Mouse (Mus musculus) Muller cell, postnatal 12 days (primary cell): Measurements from ENCODE around the gene Krtap19-2.

Experiments used
- DNase-seq: peaks from one replicate; pipeline ENCODE4 v3.0.0-alpha.2; 2015; ENCODE audit errors: inconsistent ontology term

The Krtap19-2 gene

DNA sequence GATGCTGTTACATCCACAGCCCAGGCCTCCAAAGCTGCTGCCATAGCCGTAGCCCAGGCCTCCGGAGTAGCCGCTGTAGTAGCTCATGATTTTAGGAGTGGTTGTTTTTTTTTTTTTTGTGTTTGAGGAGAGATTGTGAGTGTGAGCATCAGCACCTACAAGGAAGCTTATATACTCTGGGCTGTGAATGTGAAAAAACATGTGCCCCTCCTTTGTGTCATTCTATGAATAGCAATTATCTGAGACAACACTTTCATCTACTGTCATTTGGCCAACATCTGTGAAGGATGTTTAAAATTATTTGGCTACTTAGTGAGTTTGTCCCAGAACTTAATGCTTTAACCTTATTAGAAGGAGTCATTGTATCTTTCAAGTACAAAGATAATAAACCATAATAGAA is at the start of gene Krtap19-2:
Krtap19-2 (minus strand) TSS at position 101 of the 400 bp plus-strand sequence.
- no peak for DNase-seq

DNA sequence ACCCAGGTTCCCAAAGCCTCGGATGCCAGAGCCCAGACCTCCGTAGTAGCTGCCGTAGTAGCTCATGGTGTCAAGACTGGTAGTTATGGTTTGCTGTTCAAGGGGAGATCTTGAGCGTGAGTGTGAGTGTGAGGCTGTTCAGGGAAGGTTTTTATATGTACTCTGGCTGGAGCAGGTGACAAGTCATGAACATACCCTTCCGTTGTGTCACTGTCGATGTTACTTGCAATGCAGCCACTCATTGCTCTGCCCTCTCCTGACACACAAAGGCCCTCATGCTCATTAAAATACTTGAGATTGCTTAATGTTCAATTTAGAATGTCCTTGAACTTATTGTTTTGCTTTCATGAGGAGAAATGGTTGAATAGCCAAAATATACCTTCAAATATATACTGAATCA is 22.3 kb upstream of the Krtap19-2 start, which contains the start of gene Krtap19-5:
Krtap19-5 (minus strand) TSS at position 101 of the 400 bp plus-strand sequence.
- no peak for DNase-seq

DNA sequence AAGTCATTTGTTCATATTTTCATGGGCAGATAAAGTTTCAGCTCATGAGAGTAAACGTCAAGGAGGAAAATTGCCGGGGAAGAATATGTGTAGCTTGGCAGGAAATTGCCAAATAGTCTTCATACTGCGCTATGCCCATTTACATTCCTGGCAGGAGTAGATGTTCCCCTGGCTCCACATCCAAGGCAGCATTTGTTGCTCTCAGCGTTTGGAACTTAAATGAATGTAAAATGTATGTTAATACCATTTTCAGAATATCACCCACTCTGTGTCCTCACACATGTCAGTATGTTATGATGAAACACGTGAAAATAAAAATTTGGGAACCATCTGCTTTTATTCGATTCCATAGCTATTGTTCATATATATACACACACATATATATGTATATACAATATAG is 12.8 kb upstream of the Krtap19-2 start:
- DNase-seq: no peak

DNA sequence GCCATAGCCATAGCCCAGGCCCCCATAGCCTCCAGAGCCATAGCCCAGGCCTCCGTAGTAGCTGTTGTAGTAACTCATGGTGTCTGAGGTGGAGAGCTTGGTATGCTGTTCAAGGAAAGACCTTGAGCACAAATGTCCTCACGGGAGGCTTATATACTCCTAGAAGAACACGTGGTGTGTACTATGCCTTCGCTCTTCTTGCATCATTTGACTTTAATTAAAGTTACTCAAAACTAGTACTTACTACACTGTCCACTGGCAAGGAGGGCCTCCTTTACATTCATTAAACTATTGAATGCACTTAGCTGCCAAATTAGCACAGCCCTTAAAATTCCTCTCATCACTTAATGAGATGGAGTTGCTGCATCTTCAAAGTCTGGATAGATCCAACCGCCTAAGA is 10.9 kb upstream of the Krtap19-2 start, which contains the start of gene Krtap19-4:
Krtap19-4 (minus strand) TSS at position 101 of the 400 bp plus-strand sequence.
- DNase-seq: no peak

DNA sequence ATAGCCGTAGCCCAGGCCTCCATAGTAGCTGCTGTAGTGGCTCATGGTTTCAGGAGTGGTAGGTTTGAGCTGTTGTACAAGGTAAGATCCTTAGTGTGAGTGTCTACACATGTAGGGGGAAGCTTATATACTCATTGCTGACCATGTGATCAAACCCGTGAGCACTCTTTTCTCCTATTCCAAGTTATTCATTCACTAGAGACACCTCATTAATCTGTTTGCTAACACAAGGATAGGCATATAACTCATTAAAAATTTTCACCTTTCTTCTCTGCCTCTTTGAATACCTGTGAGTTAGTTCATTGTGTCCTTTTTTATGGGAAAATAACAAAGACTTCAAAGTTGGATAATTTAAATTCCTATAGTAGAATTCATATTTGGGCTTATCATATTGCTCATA is 3.9 kb upstream of the Krtap19-2 start, which contains the start of gene Krtap19-3:
Krtap19-3 (minus strand) TSS at position 101 of the 400 bp plus-strand sequence.
- DNase-seq: no peak

DNA sequence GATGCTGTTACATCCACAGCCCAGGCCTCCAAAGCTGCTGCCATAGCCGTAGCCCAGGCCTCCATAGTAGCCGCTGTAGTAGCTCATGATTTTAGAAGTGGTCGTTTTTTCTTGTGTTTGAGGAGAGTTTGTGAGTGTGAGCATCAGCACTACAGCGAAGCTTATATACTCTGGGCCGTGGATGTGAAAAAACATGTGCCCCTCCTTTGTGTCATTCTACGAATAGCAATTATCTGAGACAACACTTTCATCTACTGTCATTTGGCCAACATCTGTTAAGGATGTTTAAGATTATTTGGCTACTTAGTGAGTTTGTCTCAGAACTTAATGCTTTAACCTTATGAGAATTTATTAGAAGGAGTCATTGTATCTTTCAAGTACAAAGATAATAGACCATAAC is 4.8 kb downstream of the Krtap19-2 start, which contains the start of gene Krtap19-1:
Krtap19-1 (minus strand) TSS at position 101 of the 400 bp plus-strand sequence.
- DNase-seq: no peak

DNA sequence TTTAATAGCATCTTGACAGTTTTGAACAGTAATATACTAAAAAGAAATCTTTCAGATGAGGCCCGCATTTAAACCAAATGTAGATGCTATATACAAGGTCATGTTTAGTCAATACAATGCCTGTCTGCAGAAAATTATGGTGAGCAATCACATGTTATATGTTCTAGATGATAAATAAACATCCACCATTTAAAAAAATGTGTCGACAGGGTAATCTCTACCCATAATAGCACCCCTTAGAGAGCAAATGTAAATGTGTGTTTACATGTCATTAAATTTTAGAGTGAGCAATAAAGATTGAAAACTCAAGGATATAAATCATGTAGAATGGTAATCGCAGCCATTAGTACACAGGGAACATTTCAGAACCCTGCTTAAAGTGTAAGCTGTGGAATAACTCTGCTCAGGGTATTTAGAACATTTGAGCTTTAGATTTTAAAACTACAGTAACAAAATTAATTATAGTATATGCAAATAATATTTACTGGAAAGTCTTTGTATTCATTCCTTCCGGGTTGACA is 9.1 kb downstream of the Krtap19-2 start:
- no peak for DNase-seq

DNA sequence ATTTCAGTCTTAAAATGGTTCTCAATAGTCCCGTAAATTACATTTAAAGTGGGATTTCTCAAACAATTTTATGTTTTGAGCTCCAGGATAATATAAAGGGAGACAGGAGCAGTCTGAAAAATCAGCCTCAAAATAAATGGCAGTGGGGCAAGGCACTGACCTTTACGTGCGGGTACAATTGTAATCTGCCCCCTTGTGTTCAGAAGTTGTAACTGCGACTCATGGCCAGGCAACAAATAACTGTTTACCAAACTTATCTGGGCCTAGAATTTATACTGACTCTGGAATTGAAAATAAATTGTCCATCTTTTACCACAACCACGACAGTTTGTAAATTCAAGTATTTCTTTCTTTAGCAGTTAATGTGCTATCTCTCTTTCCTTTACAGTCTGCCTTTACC is 22.6 kb downstream of the Krtap19-2 start:
- peak; percentile 14 for DNase-seq

DNA sequence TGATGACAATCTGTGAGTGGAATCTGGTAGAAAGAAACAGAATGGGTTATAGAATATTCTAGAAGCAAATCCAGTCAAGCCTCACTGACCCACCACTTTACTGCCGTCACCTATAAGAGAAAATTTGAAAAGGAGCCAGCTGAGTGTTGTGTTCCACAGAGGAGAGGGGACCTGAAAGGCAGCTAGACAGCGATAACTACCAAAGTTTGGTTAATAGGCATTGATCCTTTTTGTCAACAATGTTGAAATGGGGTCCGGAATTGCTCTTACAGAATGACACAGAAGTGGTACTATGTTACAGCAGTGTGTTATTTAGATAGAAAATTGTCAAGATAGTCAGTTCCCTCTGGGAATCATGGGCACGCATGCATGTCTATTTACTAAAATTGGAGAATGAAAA is 25.5 kb downstream of the Krtap19-2 start:
- no peak for DNase-seq

DNA sequence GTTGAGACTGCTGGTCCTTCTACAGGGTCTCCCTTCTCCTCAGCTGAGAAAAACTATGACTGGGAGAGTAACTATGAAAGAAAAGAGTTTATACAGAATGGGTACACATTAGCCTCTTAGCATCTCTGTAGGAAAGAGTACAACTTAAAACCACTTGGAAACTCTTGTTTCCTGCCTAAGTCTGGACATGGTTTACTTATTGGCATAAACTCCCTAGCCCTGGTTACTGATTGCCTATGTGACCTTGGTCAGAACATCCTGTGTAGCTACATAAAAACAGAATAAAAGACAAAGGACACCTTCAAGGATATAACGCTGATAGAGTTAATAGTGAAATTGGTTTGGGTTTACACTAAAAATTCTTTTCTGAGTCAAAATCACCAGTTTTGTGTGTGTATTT is 26.7 kb downstream of the Krtap19-2 start:
- no peak for DNase-seq

DNA sequence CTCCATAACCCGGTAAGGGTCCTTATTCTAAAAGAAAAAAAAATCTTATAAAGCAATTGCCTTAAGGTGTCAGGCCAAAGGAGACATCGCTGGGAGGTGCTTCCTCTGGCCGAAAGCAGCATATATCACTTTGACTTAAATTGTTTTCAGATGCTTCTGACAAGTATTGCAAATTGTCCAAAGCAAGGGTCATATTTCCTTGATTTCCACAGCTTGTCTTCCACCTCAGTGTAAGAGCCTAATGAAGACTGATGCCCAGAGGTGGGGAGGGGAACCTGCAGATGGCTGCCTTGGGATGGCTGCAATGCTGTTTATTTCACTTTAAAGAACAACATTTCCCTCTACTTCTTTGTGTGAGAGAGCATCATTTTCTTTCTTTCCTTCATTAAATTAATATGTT is 47.1 kb downstream of the Krtap19-2 start:
- no peak for DNase-seq

DNA sequence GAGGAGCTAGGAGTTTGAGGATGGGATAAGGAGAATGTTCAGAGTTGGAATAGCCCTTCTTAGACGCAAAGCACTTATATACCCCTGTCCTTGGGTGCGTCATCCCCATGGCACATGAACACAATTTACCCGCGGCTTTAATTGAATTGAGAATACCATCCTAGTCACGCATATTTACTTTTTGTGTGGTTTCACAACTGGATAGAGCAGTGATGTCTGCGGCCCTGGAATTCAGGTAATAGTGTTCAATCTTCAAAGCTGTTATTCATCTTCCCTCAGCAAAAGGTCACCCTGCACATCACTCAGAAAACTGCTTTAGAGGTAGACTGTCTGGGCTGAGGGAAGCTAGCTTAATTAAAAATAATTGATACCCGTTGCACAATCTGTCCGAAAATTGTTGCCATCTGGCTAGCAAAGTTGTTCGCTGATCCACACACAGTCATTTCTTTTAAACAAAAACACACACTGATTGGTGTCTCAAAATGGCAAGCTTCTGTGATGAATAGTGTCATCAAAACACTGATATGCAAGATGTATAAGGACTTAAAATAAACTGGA is 47.9 kb downstream of the Krtap19-2 start, which contains the start of gene Krtap14:
Krtap14 (minus strand) TSS at position 51 of the 558 bp plus-strand sequence.
- DNase-seq: no peak

DNA sequence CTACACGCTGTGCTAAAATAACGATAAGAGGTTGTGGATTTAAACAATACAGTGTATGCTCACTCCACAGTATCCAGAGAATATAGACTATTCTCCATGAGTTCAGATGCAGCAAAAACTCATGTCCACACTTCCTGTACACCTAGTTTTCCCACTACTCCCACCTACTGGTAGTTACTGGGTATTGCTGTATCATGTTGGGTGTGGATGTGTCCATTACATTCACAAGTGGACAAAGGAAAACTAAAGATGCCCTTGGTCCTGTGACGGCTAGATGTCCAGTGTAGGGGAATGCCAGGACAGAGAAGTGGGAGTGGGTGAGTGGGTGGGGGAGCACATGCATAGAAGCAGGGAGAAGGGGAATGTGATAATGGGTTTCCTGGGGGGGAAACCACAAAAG is 50.3 kb downstream of the Krtap19-2 start:
- DNase-seq: peak; percentile 31
